Mouse (Mus musculus): Measurements from ENCODE around the gene Dck.

- no peak for TF ChIP-seq CTCF (IDR thresholded peaks at IDR 0.05; ENCODE audit: borderline replicate concordance, extremely low read depth, insufficient read depth, insufficient read length)
- TF ChIP-seq POLR2A (IDR thresholded peaks at IDR 0.05; ENCODE audit: borderline replicate concordance, extremely low read depth, insufficient read depth, insufficient read length, poor library complexity, severe bottlenecking): no peak
These were observed 32.3 kb downstream of the Dck start for GRCm38 (mm10) chr5:88797121-88797520.

Measured in brain, embryonic 14.5 days (tissue).